1 mouse cellular context compared by ENCODE assay signal in genomic region chr1:59183045-59183444, GRCm38 (mm10).
TF ChIP-seq lines count a peak whose summit lies in the region.

No protein-coding gene starts in this region.

TF ChIP-seq in MEL, 35 proteins besides CTCF, POLR2A, EP300 and RAD21 (continued from another document):
- TF ChIP-seq ETS1 (IDR thresholded peaks at IDR 0.05; ENCODE audit: low read depth, low read length) (peak; percentile 85; the same call in 1 of the 2 replicates), KAT2A (conservative IDR thresholded peaks at IDR 0.05; ENCODE audit: low read depth, low read length) (no peak; the same call in 1 of the 2 replicates), NRF1 (IDR thresholded peaks at IDR 0.05; ENCODE audit: insufficient read depth, low read depth, low read length, poor library complexity, severe bottlenecking) (peak; percentile 40; the same call in 1 of the 2 replicates), SIN3A (IDR thresholded peaks at IDR 0.05; ENCODE audit: low read length) (peak; percentile 72), MAZ (IDR thresholded peaks at IDR 0.05; ENCODE audit: low read depth, low read length) (no peak), GATA1 (IDR thresholded peaks at IDR 0.05; ENCODE audit: low read depth, low read length) (peak; percentile 95), USF1 (IDR thresholded peaks at IDR 0.05; ENCODE audit: low read depth, low read length) (no peak), BHLHE40 (IDR thresholded peaks at IDR 0.05; ENCODE audit: borderline replicate concordance, low read depth, low read length) (no peak), ZNF384 (IDR thresholded peaks at IDR 0.05; ENCODE audit: low read depth, low read length) (0 out of 2 replicates have a peak, but pooled peaks have one; percentile 12), POLR2AphosphoS5 (IDR thresholded peaks at IDR 0.05; ENCODE audit: borderline replicate concordance, low read depth, low read length) (no peak), HCFC1 (IDR thresholded peaks at IDR 0.05; ENCODE audit: low read depth, low read length) (peak; percentile 37; the same call in 1 of the 2 replicates), TBP (IDR thresholded peaks at IDR 0.05; ENCODE audit: low read depth, low read length) (peak; percentile 54; the same call in 1 of the 2 replicates), NELFE (IDR thresholded peaks at IDR 0.05; ENCODE audit: low read depth, low read length) (peak; percentile 46; the same call in 1 of the 2 replicates), JUND (IDR thresholded peaks at IDR 0.05; ENCODE audit: low read depth, low read length) (no peak), ZC3H11A (IDR thresholded peaks at IDR 0.05; ENCODE audit: low read depth, low read length) (no peak), RCOR1 (IDR thresholded peaks at IDR 0.05; ENCODE audit: low read depth, low read length) (peak; percentile 76), MAFK (IDR thresholded peaks at IDR 0.05; ENCODE audit: borderline replicate concordance, low read depth, low read length) (0 out of 2 replicates have a peak, but pooled peaks have one; percentile 43), POLR2AphosphoS2 (IDR thresholded peaks at IDR 0.05; ENCODE audit: low read length) (peak; percentile 35; the same call in 1 of the 2 replicates)
TF ChIP-seq in MEL: peak in this region for 17.
